Mouse (Mus musculus) olfactory bulb, adult 2 months (tissue): ENCODE measurements at regions not wholly inside any gene's neighbourhood (a gene's known extent, or its start where the extent isn't known, plus 50 kb on each side); places are given as distances from the start of the nearest gene placed in this dataset.

ENCODE experiments used
- CTCF ChIP-seq: fragments of 200-500 bp; IDR thresholded peaks from 2 replicates; pipeline ENCODE4 v1.5.1; 2012; ENCODE audit warnings: low read depth, mild to moderate bottlenecking, low read length, moderate library complexity; ENCODE audit not compliant: insufficient read depth
- POLR2A ChIP-seq: fragments of 200-500 bp; IDR thresholded peaks from 2 replicates; pipeline ENCODE4 v1.6.1; 2012; ENCODE audit warnings: mild to moderate bottlenecking, low read depth, low read length, moderate library complexity; ENCODE audit not compliant: insufficient read depth

DNA sequence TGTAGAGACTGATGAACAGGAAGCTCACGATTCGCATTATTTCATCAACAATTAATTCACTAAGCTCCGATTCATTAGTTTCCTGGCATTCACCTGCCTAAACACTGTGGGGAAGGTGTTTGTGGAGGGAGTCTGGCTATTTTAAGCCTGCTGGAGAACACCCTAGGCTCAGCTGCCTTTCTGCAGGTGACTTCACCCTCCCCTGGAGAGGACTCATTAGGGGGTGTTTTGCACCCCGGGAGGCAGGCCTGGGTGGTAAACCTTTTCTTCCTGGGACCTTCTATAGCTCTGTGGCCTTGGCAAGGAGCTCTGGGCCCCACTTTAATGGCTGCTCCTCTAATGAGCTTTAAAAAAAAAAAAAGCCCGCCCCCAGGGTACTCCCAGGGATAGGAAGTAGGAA is 55.4 kb upstream of the Bnc1 start:
- TF ChIP-seq POLR2A (no peak), CTCF (no peak)
